Mouse (Mus musculus) MEL (cell line): ENCODE results near the gene Exoc4. TPM values are rescaled to one million over a fixed set of nuclear protein-coding genes. Genes with fewer than 3 reads are reported as not detected.

Source experiments
- DNase-seq: peaks from one replicate; pipeline ENCODE4 v3.0.0; 2011; ENCODE audit warnings: low read depth, low spot score
- H3K27ac ChIP-seq: 2 replicates; pipeline ENCODE4 v1.5.1; 2012; ENCODE audit warnings: low read depth, mild to moderate bottlenecking, control low read depth, low read length, moderate library complexity; ENCODE audit not compliant: control insufficient read depth
- H3K27me3 ChIP-seq, 2 experiments: fragments of 150-350 bp in 1 of 2; sonication (generic) in 1 of 2; 2 replicates each; pipeline ENCODE4 v1.6.1; 2012; ENCODE audit warnings: low read length in 2 of 2, mild to moderate bottlenecking in 2 of 2, improper control_type of control experiment in 1 of 2, moderate library complexity in 1 of 2; ENCODE audit not compliant: insufficient read depth in 2 of 2, control insufficient read depth in 1 of 2
- H3K36me3 ChIP-seq, 2 experiments: 2 replicates each; pipeline ENCODE4 v1.6.1; 2012 to 2014; ENCODE audit warnings: low read length in 2 of 2, improper control_type of control experiment in 1 of 2, inconsistent platforms in 1 of 2, mild to moderate bottlenecking in 1 of 2; ENCODE audit not compliant: insufficient read depth in 2 of 2, control insufficient read depth in 1 of 2
- H3K4me1 ChIP-seq, 2 experiments: fragments of 150-350 bp in 1 of 2; sonication (generic) in 1 of 2; 2 replicates each; pipeline ENCODE4 v1.6.1; 2012; ENCODE audit warnings: low read length in 2 of 2, improper control_type of control experiment in 1 of 2, mild to moderate bottlenecking in 1 of 2; ENCODE audit not compliant: insufficient read depth in 2 of 2, control insufficient read depth in 1 of 2
- H3K4me3 ChIP-seq, 2 experiments: fragments of 150-350 bp in 1 of 2; sonication (generic) in 1 of 2; 2 replicates each; pipeline ENCODE4 v1.5.1; 2012; ENCODE audit warnings: low read depth in 2 of 2, low read length in 2 of 2, mild to moderate bottlenecking in 2 of 2, moderate library complexity in 2 of 2, control low read depth in 1 of 2, improper control_type of control experiment in 1 of 2; ENCODE audit not compliant: control insufficient read depth in 1 of 2, insufficient read depth in 1 of 2
- H3K79me2 ChIP-seq: 2 replicates; pipeline ENCODE4 v1.6.1; 2012; ENCODE audit warnings: mild to moderate bottlenecking, low read length, moderate library complexity; ENCODE audit not compliant: control insufficient read depth, poor library complexity, insufficient read depth
- H3K9ac ChIP-seq: 2 replicates; pipeline ENCODE4 v1.6.1; 2012; ENCODE audit warnings: low read depth, mild to moderate bottlenecking, control low read depth, low read length, moderate library complexity; ENCODE audit not compliant: control insufficient read depth, poor library complexity, severe bottlenecking
- H3K9me3 ChIP-seq: fragments of 150-350 bp; sonication (generic); replicated peaks from 2 replicates; pipeline ENCODE4 v1.6.1; 2012; ENCODE audit warnings: mild to moderate bottlenecking, low read length, improper control_type of control experiment, moderate library complexity; ENCODE audit not compliant: insufficient read depth
- BHLHE40 ChIP-seq: IDR thresholded peaks from 2 replicates; pipeline ENCODE4 v1.6.1; 2012; ENCODE audit warnings: low read depth, mild to moderate bottlenecking, inconsistent platforms, low read length, improper control_type of control experiment, borderline replicate concordance
- CHD1 ChIP-seq: IDR thresholded peaks from 2 replicates; pipeline ENCODE4 v1.6.1; 2012; ENCODE audit warnings: low read depth, mild to moderate bottlenecking, inconsistent platforms, low read length, improper control_type of control experiment
- CHD2 ChIP-seq: IDR thresholded peaks from 2 replicates; pipeline ENCODE4 v1.6.1; 2011; ENCODE audit warnings: low read length, improper control_type of control experiment
- E2F4 ChIP-seq: IDR thresholded peaks from 2 replicates; pipeline ENCODE4 v1.6.1; 2011; ENCODE audit warnings: low read depth, low read length, improper control_type of control experiment, borderline replicate concordance
- ELF1 ChIP-seq: IDR thresholded peaks from 2 replicates; pipeline ENCODE4 v1.6.1; 2014; ENCODE audit warnings: low read depth, mild to moderate bottlenecking, inconsistent platforms, low read length, improper control_type of control experiment, moderate library complexity
- EP300 ChIP-seq, 2 experiments: IDR thresholded peaks; 2 replicates each; pipeline ENCODE4 v1.6.1; 2011; ENCODE audit warnings: improper control_type of control experiment in 2 of 2, low read length in 2 of 2, low read depth in 1 of 2, mild to moderate bottlenecking in 1 of 2
- ETS1 ChIP-seq: IDR thresholded peaks from 2 replicates; pipeline ENCODE4 v1.6.1; 2012; ENCODE audit warnings: low read depth, mild to moderate bottlenecking, inconsistent platforms, low read length, improper control_type of control experiment, moderate library complexity
- GABPA ChIP-seq: IDR thresholded peaks from 2 replicates; pipeline ENCODE4 v1.6.1; 2012; ENCODE audit warnings: low read depth, mild to moderate bottlenecking, inconsistent platforms, low read length, improper control_type of control experiment, moderate library complexity
- GATA1 ChIP-seq: IDR thresholded peaks from 2 replicates; pipeline ENCODE4 v1.6.1; 2011; ENCODE audit warnings: low read depth, low read length, improper control_type of control experiment
- HCFC1 ChIP-seq: IDR thresholded peaks from 2 replicates; pipeline ENCODE4 v1.6.1; 2012; ENCODE audit warnings: low read depth, mild to moderate bottlenecking, inconsistent platforms, low read length, improper control_type of control experiment, moderate library complexity
- MAFK ChIP-seq: IDR thresholded peaks from 2 replicates; pipeline ENCODE4 v1.6.1; 2011; ENCODE audit warnings: low read depth, mild to moderate bottlenecking, low read length, improper control_type of control experiment, borderline replicate concordance
- MAX ChIP-seq: IDR thresholded peaks from 2 replicates; pipeline ENCODE4 v1.6.1; 2011; ENCODE audit warnings: low read length, improper control_type of control experiment
- MAZ ChIP-seq: IDR thresholded peaks from 2 replicates; pipeline ENCODE4 v1.6.1; 2012; ENCODE audit warnings: low read depth, mild to moderate bottlenecking, inconsistent platforms, low read length, improper control_type of control experiment
- MEF2A ChIP-seq: IDR thresholded peaks from 2 replicates; pipeline ENCODE4 v1.6.1; 2014; ENCODE audit warnings: low read depth, mild to moderate bottlenecking, inconsistent platforms, low read length, improper control_type of control experiment; ENCODE audit not compliant: poor library complexity, insufficient replicate concordance, severe bottlenecking; ENCODE audit errors: extremely low read depth
- MXI1 ChIP-seq: IDR thresholded peaks from 2 replicates; pipeline ENCODE4 v1.6.1; 2011; ENCODE audit warnings: mild to moderate bottlenecking, low read depth, low read length, improper control_type of control experiment
- MYC ChIP-seq: IDR thresholded peaks from 2 replicates; pipeline ENCODE4 v1.6.1; 2011; ENCODE audit warnings: low read depth, mild to moderate bottlenecking, low read length, improper control_type of control experiment, moderate library complexity
- NELFE ChIP-seq: IDR thresholded peaks from 2 replicates; pipeline ENCODE4 v1.6.1; 2011; ENCODE audit warnings: low read depth, low read length, improper control_type of control experiment
- NRF1 ChIP-seq: IDR thresholded peaks from 2 replicates; pipeline ENCODE4 v1.6.1; 2014; ENCODE audit warnings: low read depth, mild to moderate bottlenecking, inconsistent platforms, low read length, improper control_type of control experiment, moderate library complexity; ENCODE audit not compliant: poor library complexity, insufficient read depth, severe bottlenecking
- POLR2AphosphoS2 ChIP-seq: IDR thresholded peaks from 2 replicates; pipeline ENCODE4 v1.6.1; 2011; ENCODE audit warnings: low read length, improper control_type of control experiment
- RAD21 ChIP-seq: IDR thresholded peaks from 2 replicates; pipeline ENCODE4 v1.6.1; 2011; ENCODE audit warnings: mild to moderate bottlenecking, low read depth, low read length, improper control_type of control experiment
- SMC3 ChIP-seq: IDR thresholded peaks from 2 replicates; pipeline ENCODE4 v1.6.1; 2011; ENCODE audit warnings: low read depth, low read length, improper control_type of control experiment
- TCF12 ChIP-seq: IDR thresholded peaks from 2 replicates; pipeline ENCODE4 v1.6.1; 2014; ENCODE audit warnings: low read depth, mild to moderate bottlenecking, inconsistent platforms, low read length, improper control_type of control experiment, moderate library complexity
- UBTF ChIP-seq: IDR thresholded peaks from 2 replicates; pipeline ENCODE4 v1.6.1; 2012; ENCODE audit warnings: low read depth, mild to moderate bottlenecking, inconsistent platforms, low read length, improper control_type of control experiment, moderate library complexity, borderline replicate concordance; ENCODE audit not compliant: insufficient read depth
- USF1 ChIP-seq: IDR thresholded peaks from 2 replicates; pipeline ENCODE4 v1.6.1; 2014; ENCODE audit warnings: low read depth, mild to moderate bottlenecking, inconsistent platforms, low read length, improper control_type of control experiment, moderate library complexity
- USF2 ChIP-seq, 2 experiments: IDR thresholded peaks; 2 replicates each; pipeline ENCODE4 v1.6.1; 2011 to 2012; ENCODE audit warnings: improper control_type of control experiment in 2 of 2, low read length in 2 of 2, borderline replicate concordance in 1 of 2, inconsistent platforms in 1 of 2, low read depth in 1 of 2, mild to moderate bottlenecking in 1 of 2; ENCODE audit not compliant: insufficient read depth in 1 of 2
- ZMIZ1 ChIP-seq: IDR thresholded peaks from 2 replicates; pipeline ENCODE4 v1.6.1; 2012; ENCODE audit warnings: low read depth, mild to moderate bottlenecking, inconsistent platforms, low read length, improper control_type of control experiment, moderate library complexity
- polyA plus RNA-seq, 2 experiments: library from polyadenylated mRNA; stranded (reverse) in 1 of 2; unstranded in 1 of 2; fragments of >175 nt in 1 of 2; fragments of >200 nt in 1 of 2; gene quantifications; 2 replicates each; pipeline versions ENCODE4 v1.2.1 to v1.2.4; 2012; ENCODE audit warnings: low replicate concordance in 2 of 2, low read depth in 1 of 2; ENCODE audit not compliant: insufficient read length in 2 of 2, insufficient read depth in 1 of 2, missing spikeins in 1 of 2
- total RNA-seq: library from RNA; depleted of rRNA; stranded (reverse); fragments of 300-350 nt; gene quantifications from 2 replicates; pipeline ENCODE4 v1.2.3, GENCODE M21; 2012

Gene Exoc4
- total and polyA plus RNA-seq, 3 experiments, result 16.4 to 22.6 TPM; not detected in 1

DNA sequence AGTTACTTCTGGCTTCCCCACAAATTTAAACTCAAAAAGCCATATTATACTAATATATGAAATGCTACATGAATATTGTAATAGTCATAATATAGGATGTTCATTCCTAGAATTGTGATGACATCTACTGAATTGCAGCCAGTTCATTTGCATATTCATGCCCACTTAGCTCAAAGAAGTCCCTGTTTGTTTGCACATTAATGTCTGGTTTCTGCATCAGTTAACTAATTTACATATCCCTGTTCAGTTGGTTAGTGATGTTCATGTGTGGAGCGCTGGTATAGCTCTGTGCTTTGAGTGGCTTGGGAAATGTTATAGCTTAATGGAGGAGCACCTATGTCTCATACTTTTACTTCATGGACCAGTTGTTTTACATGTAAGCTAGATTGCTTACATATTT, 206.4 kb downstream of the Exoc4 start:
- H3K4me1 ChIP-seq, result peaks cover 0 to 6% of the 10 kb centered on the region in 2 experiments; a peak in 2 of 4 replicates
- DNase-seq, result no peak
- no peaks in the 10 kb centered on the region for H3K79me2 ChIP-seq
- H3K9ac ChIP-seq, result no peak overlapping the region
- H3K4me3 ChIP-seq, result no peak overlapping the region
- H3K27me3 ChIP-seq, result no peaks in the 10 kb centered on the region
- H3K27ac ChIP-seq, result no peak overlapping the region
- no peak for TF ChIP-seq UBTF
- no peak for TF ChIP-seq MAX
- no peak for TF ChIP-seq USF2 (IDR thresholded peaks at IDR 0.05; ENCODE audit: borderline replicate concordance in 1 of 2, insufficient read depth in 1 of 2, low read depth in 1 of 2, low read length in 2 of 2)
- no peak for TF ChIP-seq ELF1
- no peak for TF ChIP-seq EP300 (IDR thresholded peaks at IDR 0.05; ENCODE audit: low read depth in 1 of 2, low read length in 2 of 2)
- TF ChIP-seq NRF1, result no peak
- no peak for TF ChIP-seq HCFC1
- no peak for TF ChIP-seq GABPA
- TF ChIP-seq CHD2, result no peak
- TF ChIP-seq USF1, result no peak
- TF ChIP-seq RAD21, result no peak
- no peak for TF ChIP-seq MEF2A
- TF ChIP-seq MXI1, result no peak
- no peak for TF ChIP-seq MAZ
- H3K36me3 ChIP-seq, result peaks cover 0 to 4% of the 10 kb centered on the region in 2 experiments; a peak in 1 of 4 replicates
- H3K9me3 ChIP-seq, result no peaks in the 10 kb centered on the region

DNA sequence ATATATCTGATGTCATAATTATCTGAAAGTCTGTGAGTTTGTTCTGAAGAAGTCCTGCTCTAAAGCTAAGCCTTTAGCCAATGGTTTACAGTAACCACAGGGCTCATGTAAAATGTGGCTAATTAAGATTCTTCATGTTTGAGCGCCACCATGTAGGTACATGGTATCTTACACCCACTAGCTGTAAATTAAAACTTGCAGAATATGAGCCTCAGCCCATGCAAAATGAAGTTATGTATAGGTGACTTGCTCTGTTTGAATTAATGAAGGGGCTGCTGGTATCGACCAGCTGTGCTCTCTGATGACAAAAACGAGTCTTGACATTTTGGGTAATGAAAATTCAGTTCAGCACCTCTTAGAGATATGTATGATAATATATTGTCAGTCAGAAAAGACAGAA, 216.0 kb downstream of the Exoc4 start:
- no peak for TF ChIP-seq MYC
- TF ChIP-seq MAFK, result no peak
- no peak for TF ChIP-seq UBTF
- TF ChIP-seq MAZ, result no peak
- no peak for TF ChIP-seq EP300 (IDR thresholded peaks at IDR 0.05; ENCODE audit: low read depth in 1 of 2, low read length in 2 of 2)
- TF ChIP-seq MAX, result no peak
- TF ChIP-seq CHD2, result no peak
- TF ChIP-seq SMC3, result no peak
- TF ChIP-seq ZMIZ1, result no peak
- no peak for TF ChIP-seq NELFE
- no peak for TF ChIP-seq GATA1
- TF ChIP-seq E2F4, result no peak
- TF ChIP-seq CHD1, result no peak
- no peak for TF ChIP-seq BHLHE40
- no peak for TF ChIP-seq ELF1
- no peak for TF ChIP-seq ETS1
- TF ChIP-seq USF2 (IDR thresholded peaks at IDR 0.05; ENCODE audit: borderline replicate concordance in 1 of 2, insufficient read depth in 1 of 2, low read depth in 1 of 2, low read length in 2 of 2), result no peak
- TF ChIP-seq TCF12, result no peak
- TF ChIP-seq POLR2AphosphoS2, result no peak
- H3K27ac ChIP-seq, result no peak overlapping the region
- no peak overlapping the region for H3K9ac ChIP-seq
- H3K9me3 ChIP-seq, result no peaks in the 10 kb centered on the region
- peaks cover 0 to 10% of the 10 kb centered on the region in 2 experiments; a peak in 2 of 4 replicates for H3K36me3 ChIP-seq
- DNase-seq, result no peak
- no peak overlapping the region for H3K4me3 ChIP-seq
- no peaks in the 10 kb centered on the region for H3K27me3 ChIP-seq
- H3K79me2 ChIP-seq, result no peaks in the 10 kb centered on the region
- H3K4me1 ChIP-seq, result peaks cover 0 to 8% of the 10 kb centered on the region in 2 experiments; a peak in 2 of 4 replicates
